Mouse (Mus musculus) heart, embryonic 13.5 days (tissue): ENCODE data around the gene Hnf1b. TPM values are rescaled to one million over a fixed set of nuclear protein-coding genes. Genes with fewer than 3 reads are reported as not detected.

ENCODE experiments used
- ATAC-seq: fragments of 200-750 bp; cut with Nextera tagmentation; 2 replicates; pipeline ENCODE4 v1.8.0; 2017; ENCODE audit warnings: moderate TSS enrichment; ENCODE audit not compliant: insufficient number of reproducible peaks, low FRiP score, low TSS enrichment; ENCODE audit errors: extremely low read depth
- H3K27ac ChIP-seq: fragments of 300-500 bp; sonication (generic); replicated peaks from 2 replicates; pipeline ENCODE4 v1.5.1; 2015; ENCODE audit warnings: moderate library complexity, mild to moderate bottlenecking, inconsistent platforms
- H3K27me3 ChIP-seq: fragments of 300-500 bp; sonication (generic); replicated peaks from 2 replicates; pipeline ENCODE4 v1.6.1; 2015; ENCODE audit warnings: mild to moderate bottlenecking, inconsistent platforms
- H3K36me3 ChIP-seq: fragments of 300-500 bp; sonication (generic); 2 replicates; pipeline ENCODE4 v1.6.1; 2015; ENCODE audit warnings: mild to moderate bottlenecking, inconsistent platforms
- H3K4me1 ChIP-seq: fragments of 300-500 bp; sonication (generic); 2 replicates; pipeline ENCODE4 v1.6.1; 2015; ENCODE audit warnings: inconsistent platforms
- H3K4me2 ChIP-seq: fragments of 300-500 bp; sonication (generic); 2 replicates; pipeline ENCODE4 v1.6.1; 2015; ENCODE audit warnings: inconsistent platforms, mild to moderate bottlenecking, moderate library complexity
- H3K4me3 ChIP-seq: fragments of 300-500 bp; sonication (generic); 2 replicates; pipeline ENCODE4 v1.5.1; 2015; ENCODE audit warnings: moderate library complexity, mild to moderate bottlenecking, inconsistent platforms
- H3K9ac ChIP-seq: fragments of 300-500 bp; sonication (generic); 2 replicates; pipeline ENCODE4 v1.6.1; 2015; ENCODE audit warnings: inconsistent platforms, mild to moderate bottlenecking, moderate library complexity
- H3K9me3 ChIP-seq: fragments of 300-500 bp; sonication (generic); 2 replicates; pipeline ENCODE4 v1.6.1; 2016; ENCODE audit warnings: inconsistent platforms
- WGBS: fragments of 180-500 bp; shearing (Covaris S2); methylation state at CpG from one replicate; pipeline ENCODE4 v1.1.7; 2015; ENCODE audit warnings: mixed read lengths; 5-methylcytosine and 5-hydroxymethylcytosine counted together
- polyA plus RNA-seq: library from polyadenylated mRNA; unstranded; fragments of >200 nt; fragmentation: Nextera tagmentation; extraction: Ambion mirVana; gene quantifications from 2 replicates; pipeline ENCODE4 v1.2.1, GENCODE M21; 2015

Gene Hnf1b
- polyA plus RNA-seq, result 0.31 and 1.1 TPM in 2 replicates

DNA sequence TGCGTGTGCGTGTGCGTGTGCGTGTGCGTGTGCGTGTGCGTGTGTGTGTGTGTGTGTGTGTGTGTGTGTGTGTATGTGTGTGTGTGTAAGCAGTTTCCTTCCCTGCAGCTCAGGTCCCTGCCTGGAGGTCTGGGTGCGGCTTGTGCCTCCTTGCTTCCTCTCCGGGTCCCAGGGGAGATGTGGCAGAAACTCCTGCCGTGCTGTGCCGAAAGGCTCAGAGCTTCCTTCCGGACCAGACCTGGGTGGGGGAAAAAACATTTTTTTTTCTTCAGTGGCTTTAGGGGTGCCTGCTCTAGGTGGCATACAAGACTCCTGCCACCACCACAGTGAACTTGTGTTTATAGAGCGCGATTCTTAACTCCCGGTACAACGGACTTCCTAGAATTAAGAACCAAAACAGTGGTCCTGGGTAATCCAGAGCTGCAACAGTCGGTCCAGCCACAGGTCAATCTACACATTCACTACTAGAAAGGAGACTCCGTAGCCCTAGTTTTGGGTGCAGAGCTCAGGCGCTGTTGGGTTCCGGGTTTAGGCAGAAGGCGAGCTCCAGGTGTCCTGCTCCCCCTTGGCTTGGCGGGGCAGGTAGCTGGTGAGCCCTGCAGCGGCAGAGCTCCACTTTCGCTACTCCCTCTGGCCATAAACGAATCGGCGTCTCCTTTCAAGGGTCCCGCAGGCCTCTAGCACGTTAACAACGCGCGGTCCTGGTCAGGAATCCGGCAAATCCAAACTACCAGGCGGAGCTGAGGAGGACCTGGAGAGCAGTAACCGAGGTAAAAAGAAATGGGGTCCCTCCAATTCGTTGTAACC is at the start of gene Hnf1b:
Gene Hnf1b (plus strand): TSS at position 535 of the 807 bp plus-strand sequence.
- H3K27me3 ChIP-seq, result peaks cover 74% of the 10 kb centered on the region
- peaks cover 38% of the 10 kb centered on the region for H3K4me1 ChIP-seq
- peak within 1 kb of the TSS; percentile 21; the same call in 1 of the 2 replicates for H3K9ac ChIP-seq
- no peaks in the 10 kb centered on the region for H3K36me3 ChIP-seq
- peak within 1 kb of the TSS; percentile 43 for H3K4me3 ChIP-seq
- peak within 1 kb of the TSS; percentile 60 for H3K4me2 ChIP-seq
- no peaks in the 10 kb centered on the region for H3K9me3 ChIP-seq
- H3K27ac ChIP-seq, result no peak within 1 kb of the TSS
- no peak for ATAC-seq
- 1% methylated on average over 33 of the region's 36 CpGs for WGBS

GRCm38 (mm10) chr11:83802166-83802565 is 47.7 kb upstream of the Hnf1b start:
- Histone ChIP-seq H3K4me1 (peaks cover 29% of the 10 kb centered on the region), H3K9me3 (peaks cover 4% of the 10 kb centered on the region; the same call in 1 of the 2 replicates), H3K4me3 (no peak overlapping the region), H3K4me2 (no peak overlapping the region), H3K9ac (no peak overlapping the region), H3K27ac (no peak overlapping the region), H3K36me3 (no peaks in the 10 kb centered on the region), H3K27me3 (peaks cover 13% of the 10 kb centered on the region)
- WGBS, result 68% methylated on average over 8 of the region's 8 CpGs
- ATAC-seq, result no peak

DNA sequence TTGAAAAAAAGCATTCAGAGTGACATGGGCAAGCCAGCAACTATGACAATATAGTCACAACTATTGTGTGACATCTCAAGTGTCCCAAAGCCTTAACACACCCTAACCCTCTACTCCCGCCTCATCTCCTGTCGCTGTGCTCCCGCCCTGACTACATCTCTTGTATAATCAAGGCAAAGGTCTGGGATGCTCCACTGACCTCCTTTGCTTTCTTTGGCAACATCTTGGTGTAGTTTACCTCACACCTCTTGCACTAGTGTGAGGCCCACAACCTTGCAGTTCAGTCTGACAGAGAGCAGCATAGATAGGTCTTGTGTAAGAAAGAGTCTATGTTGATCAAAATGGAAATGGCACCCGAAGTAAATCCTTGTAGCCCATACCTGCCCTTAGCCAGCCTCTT is 47.3 kb upstream of the Hnf1b start:
- Histone ChIP-seq H3K4me3 (no peak overlapping the region), H3K4me2 (no peak overlapping the region), H3K9me3 (peaks cover 4% of the 10 kb centered on the region; the same call in 1 of the 2 replicates), H3K27me3 (peaks cover 9% of the 10 kb centered on the region), H3K9ac (no peak overlapping the region), H3K4me1 (peaks cover 29% of the 10 kb centered on the region), H3K36me3 (no peaks in the 10 kb centered on the region), H3K27ac (no peak overlapping the region)
- WGBS, result 89% methylated on average over 4 of the region's 4 CpGs
- no peak for ATAC-seq

- Histone ChIP-seq H3K4me3 (no peak overlapping the region), H3K27me3 (peaks cover 35% of the 10 kb centered on the region), H3K9me3 (peaks cover 4% of the 10 kb centered on the region; the same call in 1 of the 2 replicates), H3K4me1 (no peaks in the 10 kb centered on the region), H3K9ac (no peak overlapping the region), H3K27ac (no peak overlapping the region), H3K4me2 (no peak overlapping the region), H3K36me3 (no peaks in the 10 kb centered on the region)
- 84% methylated on average over 8 of the region's 8 CpGs for WGBS
- no peak for ATAC-seq
Measured at GRCm38 (mm10) chr11:83810441-83810840, 39.4 kb upstream of the Hnf1b start.

GRCm38 (mm10) chr11:83815191-83815590 is 34.7 kb upstream of the Hnf1b start:
- ATAC-seq, result no peak
- H3K4me2 ChIP-seq, result no peak overlapping the region
- WGBS, result 81% methylated on average over 5 of the region's 5 CpGs

GRCm38 (mm10) chr11:83815628-83816027 is 34.2 kb upstream of the Hnf1b start:
- no peak overlapping the region for H3K27ac ChIP-seq
- 12% methylated on average over 9 of the region's 9 CpGs for WGBS
- H3K9ac ChIP-seq, result no peak overlapping the region
- H3K4me2 ChIP-seq, result no peak overlapping the region
- no peaks in the 10 kb centered on the region for H3K36me3 ChIP-seq
- H3K27me3 ChIP-seq, result peaks cover 51% of the 10 kb centered on the region
- ATAC-seq, result no peak
- H3K4me1 ChIP-seq, result no peaks in the 10 kb centered on the region
- no peaks in the 10 kb centered on the region; the same call in 1 of the 2 replicates for H3K9me3 ChIP-seq
- H3K4me3 ChIP-seq, result no peak overlapping the region

More at GRCm38 (mm10) chr11:83815191-83815590, 34.7 kb upstream of the Hnf1b start:
- Histone ChIP-seq H3K4me3 (no peak overlapping the region), H3K4me1 (no peaks in the 10 kb centered on the region), H3K9me3 (no peaks in the 10 kb centered on the region; the same call in 1 of the 2 replicates), H3K9ac (no peak overlapping the region), H3K27me3 (peaks cover 51% of the 10 kb centered on the region), H3K27ac (no peak overlapping the region), H3K36me3 (no peaks in the 10 kb centered on the region)

DNA sequence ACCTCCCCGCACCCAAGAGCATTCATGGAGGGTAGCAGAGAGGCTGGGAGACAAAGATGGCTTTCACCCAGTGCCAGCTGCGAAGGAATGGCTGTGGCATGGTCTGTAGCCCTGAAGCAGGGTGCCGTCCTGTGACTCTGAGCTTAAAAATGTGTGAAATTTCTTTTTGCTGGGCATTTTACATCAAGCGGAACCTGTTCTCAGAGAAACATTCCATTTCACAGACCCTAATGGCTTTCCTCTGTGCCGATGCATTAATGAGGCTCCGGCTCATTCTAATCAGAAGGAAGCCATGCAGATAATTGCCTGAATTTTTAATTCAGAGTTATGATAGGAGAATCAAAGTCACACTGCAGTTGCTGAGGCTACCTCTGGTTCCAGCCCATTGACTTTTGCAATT is 32.8 kb upstream of the Hnf1b start:
- WGBS, result 65% methylated on average over 6 of the region's 6 CpGs

GRCm38 (mm10) chr11:83817994-83818393 is 31.9 kb upstream of the Hnf1b start:
- H3K9me3 ChIP-seq, result no peaks in the 10 kb centered on the region
- no peak for ATAC-seq
- peaks cover 42% of the 10 kb centered on the region for H3K27me3 ChIP-seq
- H3K4me1 ChIP-seq, result no peaks in the 10 kb centered on the region
- WGBS, result 56% methylated on average over 4 of the region's 4 CpGs
- H3K4me2 ChIP-seq, result no peak overlapping the region
- H3K9ac ChIP-seq, result no peak overlapping the region
- H3K36me3 ChIP-seq, result no peaks in the 10 kb centered on the region
- no peak overlapping the region for H3K4me3 ChIP-seq
- H3K27ac ChIP-seq, result no peak overlapping the region

More for the DNA sequence above, 32.8 kb upstream of the Hnf1b start:
- ATAC-seq, result no peak
- no peaks in the 10 kb centered on the region for H3K4me1 ChIP-seq
- H3K9ac ChIP-seq, result no peak overlapping the region
- no peak overlapping the region for H3K4me3 ChIP-seq
- no peak overlapping the region for H3K27ac ChIP-seq
- no peak overlapping the region for H3K4me2 ChIP-seq
- no peaks in the 10 kb centered on the region for H3K36me3 ChIP-seq
- H3K27me3 ChIP-seq, result peaks cover 44% of the 10 kb centered on the region
- no peaks in the 10 kb centered on the region; the same call in 1 of the 2 replicates for H3K9me3 ChIP-seq

- 57% methylated on average over 9 of the region's 9 CpGs for WGBS
- H3K4me2 ChIP-seq, result no peak overlapping the region
- H3K27ac ChIP-seq, result no peak overlapping the region
- H3K9me3 ChIP-seq, result no peaks in the 10 kb centered on the region
- no peak overlapping the region for H3K9ac ChIP-seq
- no peaks in the 10 kb centered on the region for H3K4me1 ChIP-seq
- no peaks in the 10 kb centered on the region for H3K36me3 ChIP-seq
- H3K4me3 ChIP-seq, result no peak overlapping the region
- no peak for ATAC-seq
- H3K27me3 ChIP-seq, result peaks cover 38% of the 10 kb centered on the region
Measured at GRCm38 (mm10) chr11:83818591-83819127, 31.2 kb upstream of the Hnf1b start.

- H3K4me3 ChIP-seq, result no peak overlapping the region
- no peaks in the 10 kb centered on the region for H3K9me3 ChIP-seq
- no peak overlapping the region for H3K9ac ChIP-seq
- H3K4me2 ChIP-seq, result no peak overlapping the region
- 66% methylated on average over 10 of the region's 10 CpGs for WGBS
- no peak for ATAC-seq
- no peak overlapping the region for H3K27ac ChIP-seq
- H3K36me3 ChIP-seq, result no peaks in the 10 kb centered on the region
- H3K4me1 ChIP-seq, result no peaks in the 10 kb centered on the region
- peaks cover 34% of the 10 kb centered on the region for H3K27me3 ChIP-seq
Measured at GRCm38 (mm10) chr11:83819806-83820483, 29.9 kb upstream of the Hnf1b start.

DNA sequence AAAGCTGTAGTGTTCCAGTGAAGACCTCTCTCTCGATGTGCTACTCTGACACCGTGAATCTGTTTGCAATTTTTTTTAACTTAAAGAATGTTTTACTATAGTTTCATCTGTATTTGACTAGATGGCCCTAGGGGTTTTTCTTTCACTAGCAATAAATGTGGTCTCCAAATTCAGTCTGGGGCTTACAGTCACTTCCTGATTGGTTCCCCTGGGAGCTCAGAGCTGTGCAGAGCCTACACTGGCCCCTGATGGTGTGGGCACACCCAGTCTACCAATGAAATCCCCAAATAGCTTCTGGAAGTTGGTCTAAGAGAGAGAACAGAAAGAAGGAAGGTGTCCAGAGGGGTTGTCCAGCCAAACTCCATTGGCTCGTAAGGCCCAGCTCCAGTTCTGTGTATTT is 23.7 kb upstream of the Hnf1b start:
- Histone ChIP-seq H3K27ac (no peak overlapping the region), H3K9me3 (no peaks in the 10 kb centered on the region), H3K4me1 (no peaks in the 10 kb centered on the region), H3K27me3 (0 out of 2 replicates have a peak, but pooled peaks cover 3% of the 10 kb centered on the region), H3K4me3 (no peak overlapping the region), H3K9ac (no peak overlapping the region), H3K36me3 (no peaks in the 10 kb centered on the region), H3K4me2 (no peak overlapping the region)
- WGBS, result 83% methylated on average over 3 of the region's 3 CpGs
- ATAC-seq, result no peak
